Mouse (Mus musculus): ENCODE results near the gene Eif2b3. TPM values are rescaled to one million over a fixed set of nuclear protein-coding genes. Genes with fewer than 3 reads are reported as not detected.

Gene Eif2b3
- total and polyA plus RNA-seq, 3 experiments = 6.5 to 31.8 (median 28.1) TPM

- Histone ChIP-seq H3K27me3 (ENCODE audit: insufficient read depth, low read length) (peaks cover 75% of the 10 kb centered on the region), H3K4me1 (ENCODE audit: insufficient read depth, low read depth, low read length) (peaks cover 11% of the 10 kb centered on the region), H3K4me3 (ENCODE audit: low read depth, low read length) (no peak overlapping the region), H3K36me3 (replicated peaks) (no peaks in the 10 kb centered on the region), H3K9me3 (replicated peaks) (no peaks in the 10 kb centered on the region)
- TF ChIP-seq TAL1 (conservative IDR thresholded peaks at IDR 0.05; ENCODE audit: low read depth, low read length) = no peak
- TF ChIP-seq GATA2 (IDR thresholded peaks at IDR 0.05; ENCODE audit: borderline replicate concordance, low read depth, low read length) = no peak
- no peak for TF ChIP-seq CTCF (IDR thresholded peaks at IDR 0.05; ENCODE audit: low read depth, low read length)
- TF ChIP-seq POLR2AphosphoS5 (IDR thresholded peaks at IDR 0.05; ENCODE audit: insufficient replicate concordance, low read depth, low read length) = no peak
- TF ChIP-seq GATA1 (IDR thresholded peaks at IDR 0.05; ENCODE audit: borderline replicate concordance, low read length) = no peak
- DNase-seq (ENCODE audit: low spot score) = no peak
- no peak for ATAC-seq (ENCODE audit: extremely low read depth, insufficient number of reproducible peaks, low FRiP score, poor library complexity, severe bottlenecking)
Observed at GRCm38 (mm10) chr4:117104672-117105071, 85.5 kb downstream of the Eif2b3 start.

- ATAC-seq (ENCODE audit: extremely low read depth, insufficient number of reproducible peaks, low FRiP score, poor library complexity, severe bottlenecking) = no peak
- Histone ChIP-seq H3K9me3 (replicated peaks) (no peaks in the 10 kb centered on the region), H3K27me3 (ENCODE audit: insufficient read depth, low read length) (peaks cover 76% of the 10 kb centered on the region), H3K36me3 (replicated peaks) (no peaks in the 10 kb centered on the region), H3K4me3 (ENCODE audit: low read depth, low read length) (no peak overlapping the region), H3K4me1 (ENCODE audit: insufficient read depth, low read depth, low read length) (peaks cover 11% of the 10 kb centered on the region)
- no peak for DNase-seq (ENCODE audit: low spot score)
- TF ChIP-seq CTCF (IDR thresholded peaks at IDR 0.05; ENCODE audit: low read depth, low read length) = no peak
- no peak for TF ChIP-seq GATA2 (IDR thresholded peaks at IDR 0.05; ENCODE audit: borderline replicate concordance, low read depth, low read length)
- TF ChIP-seq GATA1 (IDR thresholded peaks at IDR 0.05; ENCODE audit: borderline replicate concordance, low read length) = no peak
- no peak for TF ChIP-seq POLR2AphosphoS5 (IDR thresholded peaks at IDR 0.05; ENCODE audit: insufficient replicate concordance, low read depth, low read length)
- no peak for TF ChIP-seq TAL1 (conservative IDR thresholded peaks at IDR 0.05; ENCODE audit: low read depth, low read length)
Observed at GRCm38 (mm10) chr4:117105127-117105526, 85.9 kb downstream of the Eif2b3 start.

DNA sequence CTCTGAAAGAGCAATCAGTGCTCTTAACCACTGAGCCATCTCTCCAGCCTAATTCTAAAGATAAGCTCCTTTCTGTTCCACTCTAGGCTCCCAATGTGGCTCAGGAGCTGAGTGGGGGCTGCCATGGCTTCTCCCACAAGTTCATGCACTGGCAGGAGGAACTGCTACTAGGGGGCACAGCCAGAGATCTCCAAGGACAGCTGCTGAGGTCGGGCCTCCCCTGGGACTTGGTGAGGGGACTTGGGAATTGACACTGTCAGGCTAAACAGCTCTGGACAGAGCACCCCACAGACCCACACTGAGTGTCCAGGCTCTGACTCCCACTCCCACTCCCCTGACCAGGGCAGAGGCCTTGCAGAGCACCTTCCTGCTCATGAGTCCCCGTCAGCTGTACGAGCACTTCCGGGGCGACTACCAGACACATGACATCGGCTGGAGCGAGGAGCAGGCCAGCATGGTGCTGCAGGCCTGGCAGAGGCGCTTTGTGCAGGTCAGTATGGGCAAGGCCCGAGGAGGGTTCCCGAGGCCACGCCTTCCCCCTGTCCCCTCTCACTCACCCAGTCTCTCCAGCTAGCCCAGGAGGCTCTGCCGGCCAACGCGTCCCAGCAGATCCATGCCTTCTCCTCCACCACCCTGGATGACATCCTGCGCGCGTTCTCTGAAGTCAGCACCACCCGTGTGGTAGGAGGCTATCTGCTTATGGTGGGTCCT is 88.8 kb downstream of the Eif2b3 start:
- no peak for DNase-seq (ENCODE audit: low spot score)
- no peak for ATAC-seq (ENCODE audit: extremely low read depth, insufficient number of reproducible peaks, low FRiP score, poor library complexity, severe bottlenecking)
- Histone ChIP-seq H3K36me3 (replicated peaks) (no peaks in the 10 kb centered on the region), H3K4me1 (ENCODE audit: insufficient read depth, low read depth, low read length) (peaks cover 9% of the 10 kb centered on the region; the same call in 1 of the 2 replicates), H3K9me3 (replicated peaks) (no peaks in the 10 kb centered on the region), H3K4me3 (ENCODE audit: low read depth, low read length) (no peak overlapping the region), H3K27me3 (ENCODE audit: insufficient read depth, low read length) (peaks cover 73% of the 10 kb centered on the region)
- TF ChIP-seq CTCF (IDR thresholded peaks at IDR 0.05; ENCODE audit: low read depth, low read length) = no peak
- TF ChIP-seq GATA1 (IDR thresholded peaks at IDR 0.05; ENCODE audit: borderline replicate concordance, low read length) = no peak
- no peak for TF ChIP-seq TAL1 (conservative IDR thresholded peaks at IDR 0.05; ENCODE audit: low read depth, low read length)
- TF ChIP-seq POLR2AphosphoS5 (IDR thresholded peaks at IDR 0.05; ENCODE audit: insufficient replicate concordance, low read depth, low read length) = no peak
- TF ChIP-seq GATA2 (IDR thresholded peaks at IDR 0.05; ENCODE audit: borderline replicate concordance, low read depth, low read length) = no peak

DNA sequence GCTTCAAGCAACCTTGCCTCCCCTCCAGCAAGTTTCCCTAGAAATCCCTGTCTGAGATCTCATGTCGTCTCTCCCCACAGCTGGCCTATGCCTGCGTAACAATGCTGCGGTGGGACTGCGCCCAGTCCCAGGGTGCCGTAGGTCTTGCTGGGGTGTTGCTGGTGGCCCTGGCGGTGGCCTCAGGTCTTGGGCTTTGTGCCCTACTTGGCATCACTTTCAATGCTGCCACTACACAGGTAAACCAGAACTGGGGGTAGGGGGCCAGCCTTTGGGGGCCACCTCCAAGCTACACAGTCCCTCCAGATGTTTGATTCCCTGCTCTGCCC is 89.3 kb downstream of the Eif2b3 start:
- Histone ChIP-seq H3K27me3 (ENCODE audit: insufficient read depth, low read length) (peaks cover 68% of the 10 kb centered on the region), H3K9me3 (replicated peaks) (no peaks in the 10 kb centered on the region), H3K36me3 (replicated peaks) (no peaks in the 10 kb centered on the region), H3K4me1 (ENCODE audit: insufficient read depth, low read depth, low read length) (peaks cover 9% of the 10 kb centered on the region; the same call in 1 of the 2 replicates), H3K4me3 (ENCODE audit: low read depth, low read length) (no peak overlapping the region)
- ATAC-seq (ENCODE audit: extremely low read depth, insufficient number of reproducible peaks, low FRiP score, poor library complexity, severe bottlenecking) (no peak), DNase-seq (ENCODE audit: low spot score) (no peak)
- TF ChIP-seq GATA2 (IDR thresholded peaks at IDR 0.05; ENCODE audit: borderline replicate concordance, low read depth, low read length) (no peak), POLR2AphosphoS5 (IDR thresholded peaks at IDR 0.05; ENCODE audit: insufficient replicate concordance, low read depth, low read length) (no peak), CTCF (IDR thresholded peaks at IDR 0.05; ENCODE audit: low read depth, low read length) (no peak), TAL1 (conservative IDR thresholded peaks at IDR 0.05; ENCODE audit: low read depth, low read length) (no peak), GATA1 (IDR thresholded peaks at IDR 0.05; ENCODE audit: borderline replicate concordance, low read length) (no peak)

DNA sequence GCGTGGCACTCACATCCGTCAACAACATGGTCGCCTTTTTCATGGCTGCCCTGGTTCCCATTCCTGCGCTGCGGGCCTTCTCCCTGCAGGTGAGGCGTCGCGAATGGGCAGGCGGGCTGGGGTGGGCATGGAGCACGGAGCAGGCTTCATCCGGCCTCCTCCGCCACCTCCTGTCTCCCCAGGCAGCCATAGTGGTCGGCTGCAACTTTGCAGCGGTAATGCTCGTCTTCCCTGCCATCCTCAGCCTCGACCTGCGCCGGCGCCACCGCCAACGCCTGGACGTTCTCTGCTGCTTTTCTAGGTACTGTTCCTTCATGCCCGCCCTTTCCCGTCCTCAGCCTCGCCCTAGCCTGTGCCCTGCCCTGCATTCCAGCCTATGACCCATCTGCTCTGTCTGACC is 90.1 kb downstream of the Eif2b3 start:
- Histone ChIP-seq H3K36me3 (replicated peaks) (no peaks in the 10 kb centered on the region), H3K9me3 (replicated peaks) (no peaks in the 10 kb centered on the region), H3K4me3 (ENCODE audit: low read depth, low read length) (0 out of 2 replicates have a peak overlapping the region, but pooled peaks have one; percentile 26), H3K4me1 (ENCODE audit: insufficient read depth, low read depth, low read length) (peaks cover 9% of the 10 kb centered on the region; the same call in 1 of the 2 replicates), H3K27me3 (ENCODE audit: insufficient read depth, low read length) (peaks cover 68% of the 10 kb centered on the region)
- DNase-seq (ENCODE audit: low spot score) (no peak), ATAC-seq (ENCODE audit: extremely low read depth, insufficient number of reproducible peaks, low FRiP score, poor library complexity, severe bottlenecking) (no peak)
- TF ChIP-seq GATA2 (IDR thresholded peaks at IDR 0.05; ENCODE audit: borderline replicate concordance, low read depth, low read length) (no peak), TAL1 (conservative IDR thresholded peaks at IDR 0.05; ENCODE audit: low read depth, low read length) (no peak), CTCF (IDR thresholded peaks at IDR 0.05; ENCODE audit: low read depth, low read length) (no peak), POLR2AphosphoS5 (IDR thresholded peaks at IDR 0.05; ENCODE audit: insufficient replicate concordance, low read depth, low read length) (no peak), GATA1 (IDR thresholded peaks at IDR 0.05; ENCODE audit: borderline replicate concordance, low read length) (no peak)

DNA sequence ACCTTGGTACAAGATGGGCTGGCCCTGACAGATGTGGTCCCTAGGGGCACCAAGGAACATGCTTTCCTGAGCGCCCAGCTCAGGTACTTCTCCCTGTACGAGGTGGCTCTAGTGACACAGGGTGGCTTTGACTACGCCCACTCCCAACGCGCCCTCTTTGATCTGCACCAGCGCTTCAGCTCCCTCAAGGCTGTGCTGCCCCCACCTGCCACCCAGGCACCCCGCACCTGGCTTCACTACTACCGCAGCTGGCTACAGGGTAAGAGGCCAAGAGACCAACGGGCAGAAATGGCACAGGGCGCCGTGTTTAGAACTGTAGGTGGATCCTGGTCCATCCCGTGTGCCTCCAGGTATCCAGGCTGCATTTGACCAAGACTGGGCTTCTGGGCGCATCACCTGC is 91.0 kb downstream of the Eif2b3 start:
- Histone ChIP-seq H3K9me3 (replicated peaks) (no peaks in the 10 kb centered on the region), H3K4me1 (ENCODE audit: insufficient read depth, low read depth, low read length) (peaks cover 9% of the 10 kb centered on the region; the same call in 1 of the 2 replicates), H3K36me3 (replicated peaks) (no peaks in the 10 kb centered on the region), H3K4me3 (ENCODE audit: low read depth, low read length) (no peak overlapping the region), H3K27me3 (ENCODE audit: insufficient read depth, low read length) (peaks cover 59% of the 10 kb centered on the region)
- TF ChIP-seq CTCF (IDR thresholded peaks at IDR 0.05; ENCODE audit: low read depth, low read length) = no peak
- TF ChIP-seq GATA1 (IDR thresholded peaks at IDR 0.05; ENCODE audit: borderline replicate concordance, low read length) = no peak
- no peak for TF ChIP-seq POLR2AphosphoS5 (IDR thresholded peaks at IDR 0.05; ENCODE audit: insufficient replicate concordance, low read depth, low read length)
- TF ChIP-seq TAL1 (conservative IDR thresholded peaks at IDR 0.05; ENCODE audit: low read depth, low read length) = no peak
- no peak for TF ChIP-seq GATA2 (IDR thresholded peaks at IDR 0.05; ENCODE audit: borderline replicate concordance, low read depth, low read length)
- DNase-seq (ENCODE audit: low spot score) (no peak), ATAC-seq (ENCODE audit: extremely low read depth, insufficient number of reproducible peaks, low FRiP score, poor library complexity, severe bottlenecking) (no peak)

All from G1E (cell line).